Mouse (Mus musculus): Measurements from ENCODE around the gene Gm7861. TPM values are rescaled to one million over a fixed set of nuclear protein-coding genes. Genes with fewer than 3 reads are reported as not detected.
"Not testable (repeated sequence)": the region's sequence is repeated elsewhere in the genome, so short reads cannot be mapped to it uniquely, and the experiment has no call there.

The Gm7861 gene
- not detected in 2 replicates for polyA plus RNA-seq (2012; rRNA removed)

- DNase-seq (ENCODE audit: extremely low spot score in 1 of 2, low spot score in 1 of 2): not testable (repeated sequence)
These were observed at the start of gene Gm7861 for GRCm38 (mm10) chr8:21594408-21594807. Gene Gm7861 (minus strand): TSS chr8:21594508.

- DNase-seq (ENCODE audit: extremely low spot score in 1 of 2, low spot score in 1 of 2): not testable (repeated sequence)
These were observed 23.6 kb upstream of the Gm7861 start, which contains the start of gene Defa26 for GRCm38 (mm10) chr8:21617883-21618282. Gene Defa26 (plus strand): TSS chr8:21618183.

- not testable (repeated sequence) for DNase-seq (ENCODE audit: extremely low spot score in 1 of 2, low spot score in 1 of 2)
These were observed 11.6 kb downstream of the Gm7861 start, which contains the start of gene Defa28 for GRCm38 (mm10) chr8:21582706-21583105. Gene Defa28 (plus strand): TSS chr8:21583006.

GRCm38 (mm10) chr8:21565086-21565485 is 29.2 kb downstream of the Gm7861 start, which contains the start of gene Defa37:
Gene Defa37 (plus strand): TSS chr8:21565386.
- not testable (repeated sequence) for DNase-seq (ENCODE audit: extremely low spot score in 1 of 2, low spot score in 1 of 2)

Other genes with a start within 250 kb of the Gm7861 start
- not detected in 2 replicates for gene Defa2, start 216.0 kb downstream of the Gm7861 start, polyA plus RNA-seq (2012; rRNA removed)
- gene Defa33, start 202.7 kb downstream of the Gm7861 start, polyA plus RNA-seq (2012; rRNA removed): not detected in 2 replicates
- not detected in 2 replicates for gene Defa36, start 167.1 kb downstream of the Gm7861 start, polyA plus RNA-seq (2012; rRNA removed)
- gene Gm7849, start 137.9 kb downstream of the Gm7861 start, polyA plus RNA-seq (2012; rRNA removed): not detected in 2 replicates
- 0.40 TPM in 1 of 2 replicates, not detected in the other for gene Defa20, start 85.2 kb downstream of the Gm7861 start, polyA plus RNA-seq (2012; rRNA removed)
- gene Defa32, start 65.5 kb downstream of the Gm7861 start, polyA plus RNA-seq (2012; rRNA removed): 0.40 TPM in 1 of 2 replicates, not detected in the other
- not detected in 2 replicates for gene Defa37, start 29.1 kb downstream of the Gm7861 start, polyA plus RNA-seq (2012; rRNA removed)
- gene Defa28, start 11.5 kb downstream of the Gm7861 start, polyA plus RNA-seq (2012; rRNA removed): not detected in 2 replicates
- gene Defa26, start 23.7 kb upstream of the Gm7861 start, polyA plus RNA-seq (2012; rRNA removed): not detected in 2 replicates
- not detected in 2 replicates for gene Defa17, start 61.3 kb upstream of the Gm7861 start, polyA plus RNA-seq (2012; rRNA removed)
- not detected in 2 replicates for gene Defa34, start 71.3 kb upstream of the Gm7861 start, polyA plus RNA-seq (2012; rRNA removed)
- gene AY761184, start 109.1 kb upstream of the Gm7861 start, polyA plus RNA-seq (2012; rRNA removed): not detected in 2 replicates
- not detected in 2 replicates for gene Defa24, start 140.0 kb upstream of the Gm7861 start, polyA plus RNA-seq (2012; rRNA removed)
- gene Defb50, start 229.0 kb upstream of the Gm7861 start, polyA plus RNA-seq (2012; rRNA removed): not detected in 2 replicates
- gene Defb2, start 245.4 kb upstream of the Gm7861 start, polyA plus RNA-seq (2012; rRNA removed): not detected in 2 replicates

All from frontal cortex, adult 2 months (tissue).